In the genomic region with DNA sequence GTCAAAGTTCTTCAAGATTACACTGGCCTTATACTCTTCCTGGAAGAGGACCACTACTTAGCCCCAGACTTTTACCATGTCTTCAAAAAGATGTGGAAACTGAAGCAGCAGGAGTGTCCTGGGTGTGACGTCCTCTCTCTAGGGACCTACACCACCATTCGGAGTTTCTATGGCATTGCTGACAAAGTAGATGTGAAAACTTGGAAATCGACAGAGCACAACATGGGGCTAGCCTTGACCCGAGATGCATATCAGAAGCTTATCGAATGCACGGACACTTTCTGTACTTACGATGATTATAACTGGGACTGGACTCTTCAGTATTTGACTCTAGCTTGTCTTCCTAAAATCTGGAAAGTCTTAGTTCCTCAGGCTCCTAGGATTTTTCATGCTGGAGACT, we compare ENCODE assay signal across 10 mouse cellular contexts. TPM values are rescaled to one million over a fixed set of nuclear protein-coding genes. Genes with fewer than 3 reads are reported as not detected.
DNase-seq lines count a peak whose midpoint lies in the region; ATAC-seq and TF ChIP-seq lines count a peak whose summit lies in the region.
"Had no signal": no experiment of that assay in that cellular context is flagged by ENCODE, and none has a peak within 500 bp of the region (broad histone marks: within the 10 kb centered on the region; RNA-seq: fewer than 3 reads in every experiment).

No protein-coding gene starts in this region.

- peak overlapping the region; percentile 77 for H3K4me3 ChIP-seq in heart, embryonic 15.5 days
- H3K4me3 ChIP-seq in MEL (ENCODE audit: control insufficient read depth in 1 of 2, insufficient read depth in 1 of 2, low read depth in 2 of 2, low read length in 2 of 2) = peak overlapping the region; percentile 88 to 96
- peak overlapping the region; percentile 92 for H3K4me3 ChIP-seq in heart, embryonic 16.5 days (ENCODE audit: low read length)
- H3K4me3 ChIP-seq in liver, postnatal 0 days (ENCODE audit: low read depth, low read length) = peak overlapping the region; percentile 82

- no peak for DNase-seq in heart, postnatal 14 days
- peak; percentile 42 for DNase-seq in MEL (ENCODE audit: low read depth, low spot score)
- no peak for DNase-seq in liver, postnatal 0 days
- DNase-seq in adrenal gland, postnatal 14 days = no peak
- no peak for DNase-seq in urinary bladder, postnatal 36 days (ENCODE audit: low spot score in 2 of 2)
- DNase-seq: right cerebral cortex, adult 18-20 months had no signal

- H3K9ac ChIP-seq in heart, embryonic 15.5 days = peak overlapping the region; percentile 86
- peak overlapping the region; percentile 99 for H3K9ac ChIP-seq in MEL (ENCODE audit: control insufficient read depth, low read depth, low read length, poor library complexity, severe bottlenecking)
- peak overlapping the region; percentile 82 for H3K9ac ChIP-seq in heart, embryonic 16.5 days (ENCODE audit: low read length)
- peak overlapping the region; percentile 85 for H3K9ac ChIP-seq in liver, postnatal 0 days (replicated peaks)

- no peak for TF ChIP-seq CTCF in MEL (IDR thresholded peaks at IDR 0.05 in 2 of 3, conservative IDR thresholded peaks at IDR 0.05 in 1 of 3; ENCODE audit: control insufficient read depth in 1 of 3, insufficient read depth in 1 of 3, low read depth in 2 of 3, low read length in 3 of 3, poor library complexity in 1 of 3, severe bottlenecking in 1 of 3)
- TF ChIP-seq CTCF in liver, postnatal 0 days (IDR thresholded peaks at IDR 0.05; ENCODE audit: low read depth) = no peak

- H3K79me2 ChIP-seq in MEL (ENCODE audit: control insufficient read depth, insufficient read depth, low read length, poor library complexity) = peaks cover 52% of the 10 kb centered on the region

- H3K4me2 ChIP-seq in heart, embryonic 15.5 days = peak overlapping the region; percentile 96
- peak overlapping the region; percentile 91 for H3K4me2 ChIP-seq in heart, embryonic 16.5 days (ENCODE audit: low read depth, low read length)
- peak overlapping the region; percentile 92 for H3K4me2 ChIP-seq in liver, postnatal 0 days (ENCODE audit: low read depth, low read length)

- 72% methylated on average over 7 of the region's 7 CpGs for WGBS in heart, embryonic 15.5 days
- 71% methylated on average over 7 of the region's 7 CpGs for WGBS in heart, embryonic 16.5 days
- 37% methylated on average over 7 of the region's 7 CpGs for WGBS in liver, postnatal 0 days (ENCODE audit: insufficient replicate concordance)

- peak overlapping the region; percentile 92; the same call in 1 of the 2 replicates for H3K27ac ChIP-seq in heart, embryonic 15.5 days
- peak overlapping the region; percentile 63 for H3K27ac ChIP-seq in MEL (ENCODE audit: control insufficient read depth, low read depth, low read length)
- H3K27ac ChIP-seq in heart, embryonic 16.5 days (ENCODE audit: low read length) = peak overlapping the region; percentile 90
- peak overlapping the region; percentile 90 for H3K27ac ChIP-seq in liver, postnatal 0 days (ENCODE audit: low read depth)

- no peak for TF ChIP-seq POLR2A in MEL (IDR thresholded peaks at IDR 0.05; ENCODE audit: control insufficient read depth in 1 of 2, insufficient read depth in 1 of 2, low read depth in 1 of 2, low read length in 2 of 2, poor library complexity in 1 of 2)

- no peak for ATAC-seq in heart, embryonic 15.5 days (replicated peaks; ENCODE audit: insufficient number of reproducible peaks, insufficient read depth, low FRiP score, low read depth)
- ATAC-seq in heart, embryonic 16.5 days (replicated peaks; ENCODE audit: extremely low read depth, insufficient read depth, low FRiP score) = no peak
- no peak for ATAC-seq in liver, postnatal 0 days
- no peak for ATAC-seq in CD4-positive, CD25-positive, alpha-beta regulatory T cell, adult 4 months

- no peaks in the 10 kb centered on the region for H3K27me3 ChIP-seq in heart, embryonic 15.5 days
- no peaks in the 10 kb centered on the region for H3K27me3 ChIP-seq in MEL (ENCODE audit: control insufficient read depth in 1 of 2, insufficient read depth in 2 of 2, low read length in 2 of 2)
- H3K27me3 ChIP-seq in heart, embryonic 16.5 days (ENCODE audit: control insufficient read depth, insufficient read depth, low read length) = no peaks in the 10 kb centered on the region
- H3K27me3 ChIP-seq in liver, postnatal 0 days (ENCODE audit: insufficient read depth, low read length) = no peaks in the 10 kb centered on the region
- H3K27me3 ChIP-seq: Patski had no signal

- H3K36me3 ChIP-seq in heart, embryonic 15.5 days = peaks cover 9% of the 10 kb centered on the region
- peaks cover 12 to 28% of the 10 kb centered on the region in 2 experiments for H3K36me3 ChIP-seq in MEL (ENCODE audit: control insufficient read depth in 1 of 2, insufficient read depth in 2 of 2, low read length in 2 of 2)
- H3K36me3 ChIP-seq in heart, embryonic 16.5 days (ENCODE audit: control insufficient read depth, insufficient read depth) = peaks cover 15% of the 10 kb centered on the region
- H3K36me3 ChIP-seq in liver, postnatal 0 days (replicated peaks; ENCODE audit: insufficient read depth, low read length) = peaks cover 11% of the 10 kb centered on the region

- no peaks in the 10 kb centered on the region for H3K9me3 ChIP-seq in heart, embryonic 15.5 days (replicated peaks)
- no peaks in the 10 kb centered on the region for H3K9me3 ChIP-seq in MEL (replicated peaks; ENCODE audit: insufficient read depth, low read length)
- no peaks in the 10 kb centered on the region for H3K9me3 ChIP-seq in heart, embryonic 16.5 days (replicated peaks; ENCODE audit: control insufficient read depth, low read length)
- H3K9me3 ChIP-seq in liver, postnatal 0 days (ENCODE audit: low read length) = no peaks in the 10 kb centered on the region

- peaks cover 25% of the 10 kb centered on the region for H3K4me1 ChIP-seq in heart, embryonic 15.5 days (replicated peaks)
- peaks cover 7 to 12% of the 10 kb centered on the region in 2 experiments for H3K4me1 ChIP-seq in MEL (ENCODE audit: control insufficient read depth in 1 of 2, insufficient read depth in 2 of 2, low read length in 2 of 2)
- peaks cover 22% of the 10 kb centered on the region for H3K4me1 ChIP-seq in heart, embryonic 16.5 days (ENCODE audit: control insufficient read depth, insufficient read depth, low read length)
- peaks cover 20% of the 10 kb centered on the region for H3K4me1 ChIP-seq in liver, postnatal 0 days (ENCODE audit: insufficient read depth)

- no peak for TF ChIP-seq EP300 in MEL (IDR thresholded peaks at IDR 0.05; ENCODE audit: low read depth in 1 of 2, low read length in 2 of 2)
- TF ChIP-seq EP300 in liver, postnatal 0 days (IDR thresholded peaks at IDR 0.05; ENCODE audit: low read depth) = no peak

- intact Hi-C loops in heart, postnatal 14 days (cut with DNase I) = no loop called here

- TF ChIP-seq RAD21 in MEL (IDR thresholded peaks at IDR 0.05; ENCODE audit: low read depth, low read length) = no peak

RNA-seq across cellular contexts. Expression of a gene that starts 1.4 kb away (rescaled TPM):
- polyA plus RNA-seq in heart, embryonic 15.5 days (2015; fragmentation: Nextera tagmentation; extraction: Ambion mirVana) = 40.1 and 45.2 TPM in 2 replicates
- total RNA-seq in heart, postnatal 14 days (2021) = 10 to 100 TPM; 22.6 to 25.3 TPM
- 43.3 and 65.3 TPM in 2 replicates for total RNA-seq in MEL (2012; rRNA removed)
- polyA plus RNA-seq in MEL (2012; ENCODE audit: insufficient read depth in 1 of 2, insufficient read length in 2 of 2, low read depth in 1 of 2, low replicate concordance in 2 of 2, missing spikeins in 1 of 2) = 10 to 100 TPM in 1 of 2 experiments, not detected in 1; 40.9 TPM
- 33.4 and 40.2 TPM in 2 replicates for polyA plus RNA-seq in heart, embryonic 16.5 days (2015; fragmentation: Nextera tagmentation; extraction: Ambion mirVana)
- 23.1 and 25.0 TPM in 2 replicates for polyA plus RNA-seq in liver, postnatal 0 days (2015; fragmentation: Nextera tagmentation; extraction: Ambion mirVana)
- 10 to 100 TPM in 1 of 2 experiments, 1 to 10 TPM in 1; 7.0 to 18.8 TPM for polyA plus RNA-seq in CD4-positive, CD25-positive, alpha-beta regulatory T cell, adult 4 months (2017; shearing (Covaris generic))
- total RNA-seq in adrenal gland, postnatal 14 days (2021) = 43.6 and 53.0 TPM in 2 replicates

RNA-seq across cellular contexts. Expression of a gene that starts 1.5 kb away (rescaled TPM):
- 376 and 496 TPM in 2 replicates for polyA plus RNA-seq in heart, embryonic 15.5 days (2015; fragmentation: Nextera tagmentation; extraction: Ambion mirVana)
- total RNA-seq in heart, postnatal 14 days (2021) = 100 to 1,000 TPM; 211 to 226 TPM
- 1,318 and 1,322 TPM in 2 replicates for total RNA-seq in MEL (2012; rRNA removed)
- polyA plus RNA-seq in MEL (2012; ENCODE audit: insufficient read depth in 1 of 2, insufficient read length in 2 of 2, low read depth in 1 of 2, low replicate concordance in 2 of 2, missing spikeins in 1 of 2) = 100 to 1,000 TPM in 1 of 2 experiments, not detected in 1; 696 TPM
- polyA plus RNA-seq in heart, embryonic 16.5 days (2015; fragmentation: Nextera tagmentation; extraction: Ambion mirVana) = 395 and 435 TPM in 2 replicates
- 543 and 555 TPM in 2 replicates for polyA plus RNA-seq in liver, postnatal 0 days (2015; fragmentation: Nextera tagmentation; extraction: Ambion mirVana)
- polyA plus RNA-seq in CD4-positive, CD25-positive, alpha-beta regulatory T cell, adult 4 months (2017; shearing (Covaris generic)) = 100 to 1,000 TPM; 393 to 542 TPM
- total RNA-seq in adrenal gland, postnatal 14 days (2021) = 575 and 595 TPM in 2 replicates

RNA-seq across cellular contexts. Expression of a gene that starts 11.5 kb away (rescaled TPM):
- polyA plus RNA-seq in heart, embryonic 15.5 days (2015; fragmentation: Nextera tagmentation; extraction: Ambion mirVana) = 14.3 and 16.2 TPM in 2 replicates
- 1 to 10 TPM; 2.9 to 4.1 TPM for total RNA-seq in heart, postnatal 14 days (2021)
- total RNA-seq in MEL (2012; rRNA removed) = 25.2 and 27.5 TPM in 2 replicates
- polyA plus RNA-seq in MEL (2012; ENCODE audit: insufficient read depth in 1 of 2, insufficient read length in 2 of 2, low read depth in 1 of 2, low replicate concordance in 2 of 2, missing spikeins in 1 of 2) = 10 to 100 TPM in 1 of 2 experiments, not detected in 1; 28.8 TPM
- 14.8 and 17.6 TPM in 2 replicates for polyA plus RNA-seq in heart, embryonic 16.5 days (2015; fragmentation: Nextera tagmentation; extraction: Ambion mirVana)
- polyA plus RNA-seq in liver, postnatal 0 days (2015; fragmentation: Nextera tagmentation; extraction: Ambion mirVana) = 9.1 and 10.2 TPM in 2 replicates
- 10 to 100 TPM in 1 of 2 experiments, 1 to 10 TPM in 1; 8.3 to 10.7 TPM for polyA plus RNA-seq in CD4-positive, CD25-positive, alpha-beta regulatory T cell, adult 4 months (2017; shearing (Covaris generic))
- total RNA-seq in adrenal gland, postnatal 14 days (2021) = 6.2 and 7.2 TPM in 2 replicates

RNA-seq across cellular contexts. Expression of a gene that starts 12.9 kb away (rescaled TPM):
- polyA plus RNA-seq in heart, embryonic 15.5 days (2015; fragmentation: Nextera tagmentation; extraction: Ambion mirVana) = 6.1 and 7.7 TPM in 2 replicates
- total RNA-seq in heart, postnatal 14 days (2021) = under 1 TPM; 0.76 TPM
- total RNA-seq in MEL (2012; rRNA removed) = 7.6 and 10.1 TPM in 2 replicates
- polyA plus RNA-seq in MEL (2012; ENCODE audit: insufficient read depth in 1 of 2, insufficient read length in 2 of 2, low read depth in 1 of 2, low replicate concordance in 2 of 2, missing spikeins in 1 of 2) = 1 to 10 TPM in 1 of 2 experiments, not detected in 1; 5.5 TPM
- polyA plus RNA-seq in heart, embryonic 16.5 days (2015; fragmentation: Nextera tagmentation; extraction: Ambion mirVana) = 6.1 and 7.8 TPM in 2 replicates
- 2.9 and 3.0 TPM in 2 replicates for polyA plus RNA-seq in liver, postnatal 0 days (2015; fragmentation: Nextera tagmentation; extraction: Ambion mirVana)
- polyA plus RNA-seq in CD4-positive, CD25-positive, alpha-beta regulatory T cell, adult 4 months (2017; shearing (Covaris generic)) = 1 to 10 TPM; 2.5 to 2.8 TPM
- total RNA-seq in adrenal gland, postnatal 14 days (2021) = 1.0 and 1.7 TPM in 2 replicates

RNA-seq across cellular contexts. Expression of a gene that starts 16.8 kb away (rescaled TPM):
- 10.4 and 12.6 TPM in 2 replicates for polyA plus RNA-seq in heart, embryonic 15.5 days (2015; fragmentation: Nextera tagmentation; extraction: Ambion mirVana)
- 1 to 10 TPM in 1 of 2 experiments, not detected in 1; 1.0 TPM for total RNA-seq in heart, postnatal 14 days (2021)
- 10.2 and 14.1 TPM in 2 replicates for total RNA-seq in MEL (2012; rRNA removed)
- polyA plus RNA-seq in MEL (2012; ENCODE audit: insufficient read depth in 1 of 2, insufficient read length in 2 of 2, low read depth in 1 of 2, low replicate concordance in 2 of 2, missing spikeins in 1 of 2) = 10 to 100 TPM in 1 of 2 experiments, not detected in 1; 23.1 TPM
- polyA plus RNA-seq in heart, embryonic 16.5 days (2015; fragmentation: Nextera tagmentation; extraction: Ambion mirVana) = 13.5 and 14.0 TPM in 2 replicates
- 8.8 and 9.6 TPM in 2 replicates for polyA plus RNA-seq in liver, postnatal 0 days (2015; fragmentation: Nextera tagmentation; extraction: Ambion mirVana)
- polyA plus RNA-seq in CD4-positive, CD25-positive, alpha-beta regulatory T cell, adult 4 months (2017; shearing (Covaris generic)) = under 1 TPM; 0.70 to 0.71 TPM
- 1.3 and 2.3 TPM in 2 replicates for total RNA-seq in adrenal gland, postnatal 14 days (2021)
